In the genomic region with DNA sequence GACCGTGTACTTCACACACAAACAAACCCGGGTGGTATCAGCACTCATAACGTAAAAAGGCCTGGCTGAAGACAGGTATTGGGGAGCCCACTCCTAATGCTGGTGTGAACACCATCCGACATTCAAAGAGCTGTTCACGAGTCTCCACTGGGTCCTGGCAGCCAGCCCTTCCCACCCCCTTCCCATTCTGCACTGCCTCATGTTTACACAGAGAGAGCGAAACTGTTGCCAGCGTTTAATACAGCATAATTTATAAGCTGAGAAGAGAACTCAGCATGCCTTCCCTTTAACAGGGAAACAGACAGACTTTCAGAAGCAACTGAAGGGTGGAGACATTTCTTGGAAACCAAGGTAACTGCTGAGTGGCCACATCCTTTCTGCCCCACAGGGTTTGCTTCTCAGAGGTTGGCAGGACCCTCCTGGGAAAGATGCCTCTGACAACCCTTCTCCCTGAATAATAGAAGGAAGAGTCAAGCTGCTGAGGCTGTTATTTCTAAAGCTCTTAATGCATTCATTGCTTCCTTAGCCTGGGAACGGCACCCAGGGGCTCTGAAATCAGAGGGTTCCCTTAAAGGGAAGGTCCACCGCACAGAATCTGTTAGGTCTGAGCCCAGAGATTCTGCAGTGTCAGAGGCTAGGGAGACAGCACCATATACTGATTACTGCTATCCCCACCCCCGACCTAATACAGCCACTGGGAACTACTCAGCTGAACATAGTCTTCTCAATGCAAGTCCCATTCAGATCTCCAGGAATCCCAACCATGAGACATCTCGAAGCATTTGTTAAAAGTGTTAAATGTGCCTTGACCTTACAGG, we compare ENCODE assay signal across 9 mouse cellular contexts.
DNase-seq lines count a peak whose midpoint lies in the region.
"Had no signal": no experiment of that assay in that cellular context is flagged by ENCODE, and none has a peak within 500 bp of the region (broad histone marks: within the 10 kb centered on the region; RNA-seq: fewer than 3 reads in every experiment).

No protein-coding gene starts in this region.

- DNase-seq in frontal cortex, postnatal 10 days (ENCODE audit: low spot score in 2 of 2) = peak; percentile 18 to 23
- no peak for DNase-seq in frontal cortex, postnatal 25 days (ENCODE audit: low spot score in 2 of 2)
- DNase-seq in cerebellum, postnatal 10 days = peak; percentile 88 to 93
- DNase-seq in layer of hippocampus, adult 11-12 months (ENCODE audit: low spot score) = peak; percentile 50
- DNase-seq in lung, postnatal 4 days = peak; percentile 58 to 73
- DNase-seq in adrenal gland, postnatal 25 days = no peak
- DNase-seq in ovary, postnatal 36 days (ENCODE audit: low spot score) = no peak
- no peak for DNase-seq in heart, postnatal 14 days
- DNase-seq: adrenal gland, postnatal 10 days had no signal

- intact Hi-C loops in heart, postnatal 14 days (cut with DNase I) = no loop called here

Comparison
In these comparisons a context has a peak if more than half of its experiments do, and no peak if none do; other contexts are left out.
1. DNase-seq: peak in frontal cortex, postnatal 10 days (2 of 2), cerebellum, postnatal 10 days (2 of 2), layer of hippocampus, adult 11-12 months (single experiment) and lung, postnatal 4 days (2 of 2); none in frontal cortex, postnatal 25 days (0 of 2), adrenal gland, postnatal 25 days (single experiment), ovary, postnatal 36 days (single experiment) and heart, postnatal 14 days (0 of 2).